In genomic region chr17:46202421-46203071, GRCm38 (mm10) we compare ENCODE assay signal across 8 mouse cellular contexts. TPM values are rescaled to one million over a fixed set of nuclear protein-coding genes. Genes with fewer than 3 reads are reported as not detected.
DNase-seq lines count a peak whose midpoint lies in the region; ATAC-seq and TF ChIP-seq lines count a peak whose summit lies in the region.

Gene Polh, minus strand, starts transcription at chr17:46202645.
Gene Xpo5, plus strand, starts transcription at chr17:46202782.

- WGBS in forebrain, embryonic 15.5 days = under 1% methylated on average over 66 of the region's 66 CpGs
- WGBS in lung, adult 2 months = under 1% methylated on average over 65 of the region's 66 CpGs

- H3K27ac ChIP-seq in forebrain, embryonic 15.5 days (replicated peaks) = peak within 1 kb of the TSS; percentile 87

- H3K4me1 ChIP-seq in forebrain, embryonic 15.5 days = peaks cover 38% of the 10 kb centered on the region
- H3K4me1 ChIP-seq in lung, adult 2 months (ENCODE audit: control insufficient read depth, insufficient read depth, low read length) = peaks cover 2% of the 10 kb centered on the region; the same call in 1 of the 2 replicates

- intact Hi-C loops in heart, postnatal 25 days (cut with DNase I) = no loop called here

- H3K4me2 ChIP-seq in forebrain, embryonic 15.5 days (replicated peaks) = peak within 1 kb of the TSS; percentile 83

- peaks cover 32% of the 10 kb centered on the region for H3K36me3 ChIP-seq in forebrain, embryonic 15.5 days

- TF ChIP-seq CTCF in lung, adult 2 months (IDR thresholded peaks at IDR 0.05; ENCODE audit: insufficient read depth, low read length) = no peak

- H3K27me3 ChIP-seq in forebrain, embryonic 15.5 days = no peaks in the 10 kb centered on the region

- peak; percentile 97 for ATAC-seq in forebrain, embryonic 15.5 days (replicated peaks)
- peak; percentile 82 for ATAC-seq in neutrophil, adult 5-6 weeks (ENCODE audit: extremely low read depth, insufficient number of reproducible peaks, low FRiP score, poor library complexity, severe bottlenecking)

- peak; percentile 64; the same call in 1 of the 2 replicates for TF ChIP-seq POLR2A in lung, adult 2 months (IDR thresholded peaks at IDR 0.05; ENCODE audit: borderline replicate concordance, extremely low read depth, low read depth, low read length)

- peak; percentile 94 for DNase-seq in ES-CJ7 (ENCODE audit: low read depth, low spot score)
- peak; percentile 93 for DNase-seq in cerebellum, adult 11 months
- DNase-seq in heart, postnatal 25 days (ENCODE audit: low spot score) = peak; percentile 88
- peak; percentile 92 to 94 for DNase-seq in layer of hippocampus, adult 18-20 months (ENCODE audit: low spot score in 2 of 2)
- DNase-seq in lung, adult 2 months = peak; percentile 88
- peak; percentile 89 to 90 for DNase-seq in thymus, adult 18-20 months

- peak within 1 kb of the TSS; percentile 86 for H3K4me3 ChIP-seq in forebrain, embryonic 15.5 days
- peak within 1 kb of the TSS; percentile 84 for H3K4me3 ChIP-seq in lung, adult 2 months (replicated peaks; ENCODE audit: extremely low read depth, low read depth, low read length)

- peak within 1 kb of the TSS; percentile 82 for H3K9ac ChIP-seq in forebrain, embryonic 15.5 days (replicated peaks)

- H3K9me3 ChIP-seq in forebrain, embryonic 15.5 days = no peaks in the 10 kb centered on the region

RNA-seq across cellular contexts. Expression of gene Polh, which starts in this region (rescaled TPM):
- 8.5 and 9.9 TPM in 2 replicates for polyA plus RNA-seq in forebrain, embryonic 15.5 days (2015; fragmentation: Nextera tagmentation; extraction: Ambion mirVana)
- total RNA-seq in heart, postnatal 25 days (2021) = 1 to 10 TPM; 8.6 to 9.4 TPM
- total RNA-seq in layer of hippocampus, adult 18-20 months (2021) = 1 to 10 TPM; 4.7 to 5.9 TPM
- polyA plus RNA-seq in lung, adult 2 months (2012; rRNA removed) = 3.4 and 4.2 TPM in 2 replicates
- 13.2 and 14.4 TPM in 2 replicates for total RNA-seq in neutrophil, adult 5-6 weeks (2017)

RNA-seq across cellular contexts. Expression of gene Xpo5, which starts in this region (rescaled TPM):
- polyA plus RNA-seq in forebrain, embryonic 15.5 days (2015; fragmentation: Nextera tagmentation; extraction: Ambion mirVana) = 42.4 and 42.7 TPM in 2 replicates
- 10 to 100 TPM; 19.6 to 21.3 TPM for total RNA-seq in heart, postnatal 25 days (2021)
- total RNA-seq in layer of hippocampus, adult 18-20 months (2021) = 10 to 100 TPM; 46.6 to 47.2 TPM
- polyA plus RNA-seq in lung, adult 2 months (2012; rRNA removed) = 15.2 and 19.6 TPM in 2 replicates
- 30.9 and 37.5 TPM in 2 replicates for total RNA-seq in neutrophil, adult 5-6 weeks (2017)

Comparison
In these comparisons a context has a peak if more than half of its experiments do, and no peak if none do; other contexts are left out.
1. Peak in every context shown above with its lines: DNase-seq, ATAC-seq, H3K4me3 ChIP-seq and H3K27ac ChIP-seq.